Mouse (Mus musculus) ES-E14 (cell line): ENCODE measurements at regions not wholly inside any gene's neighbourhood (a gene's known extent, or its start where the extent isn't known, plus 50 kb on each side); places are given as distances from the start of the nearest gene placed in this dataset.

Source experiments
- CHD2 ChIP-seq: IDR thresholded peaks from 2 replicates; pipeline ENCODE4 v1.6.1; 2014; ENCODE audit warnings: mild to moderate bottlenecking, low read depth, low read length, inconsistent platforms
- HCFC1 ChIP-seq: IDR thresholded peaks from 2 replicates; pipeline ENCODE4 v1.6.1; 2012; ENCODE audit warnings: low read length, inconsistent platforms, borderline replicate concordance; ENCODE audit not compliant: insufficient read depth
- ZC3H11A ChIP-seq: IDR thresholded peaks from 2 replicates; pipeline ENCODE4 v1.6.1; 2012; ENCODE audit warnings: low read depth, mild to moderate bottlenecking, inconsistent platforms, low read length, borderline replicate concordance

GRCm38 (mm10) chr3:149726212-149726611, 735.9 kb upstream of the Adgrl2 start:
- TF ChIP-seq HCFC1 (no peak), ZC3H11A (no peak), CHD2 (no peak)
